Mouse (Mus musculus) kidney, adult 18-20 months (tissue): ENCODE data around the gene Stox2.

Experiments
- DNase-seq: peaks from one replicate; pipeline ENCODE4 v3.0.0; 2021

The Stox2 gene

DNA sequence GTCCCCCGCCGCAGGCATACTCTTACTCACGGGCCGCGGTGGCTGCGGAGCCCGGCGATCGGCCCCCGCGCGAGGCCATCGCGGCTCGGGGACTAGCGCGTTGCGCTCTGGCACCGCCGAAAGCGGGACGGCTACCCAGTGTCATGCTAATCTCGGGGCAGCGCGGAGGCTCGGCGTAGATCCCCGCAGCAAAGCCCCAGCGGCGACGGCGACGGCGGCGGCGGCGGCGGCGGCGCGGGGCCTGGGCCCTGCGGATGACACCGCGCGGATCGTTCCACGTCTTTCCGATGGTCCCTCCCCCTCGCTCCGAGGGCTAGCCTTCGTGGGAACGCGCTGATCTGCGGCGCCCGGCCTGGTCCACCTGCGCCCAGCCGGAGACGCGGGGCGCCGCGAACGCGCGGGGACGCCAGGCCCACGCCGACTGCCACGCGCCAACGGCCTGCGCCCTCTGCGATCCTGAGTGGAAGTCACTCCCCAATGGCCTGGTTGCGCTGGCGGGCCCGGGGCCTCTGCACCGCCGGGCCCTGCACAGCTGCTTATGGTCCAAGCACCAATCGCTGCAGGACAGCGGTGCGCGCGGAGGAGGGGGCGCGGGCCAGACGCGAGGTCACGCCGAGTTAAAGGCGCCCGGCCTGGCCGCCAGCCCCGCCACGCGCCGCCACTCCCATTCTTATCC, 157.2 kb downstream of the Stox2 start:
- peak; percentile 63 for DNase-seq

DNA sequence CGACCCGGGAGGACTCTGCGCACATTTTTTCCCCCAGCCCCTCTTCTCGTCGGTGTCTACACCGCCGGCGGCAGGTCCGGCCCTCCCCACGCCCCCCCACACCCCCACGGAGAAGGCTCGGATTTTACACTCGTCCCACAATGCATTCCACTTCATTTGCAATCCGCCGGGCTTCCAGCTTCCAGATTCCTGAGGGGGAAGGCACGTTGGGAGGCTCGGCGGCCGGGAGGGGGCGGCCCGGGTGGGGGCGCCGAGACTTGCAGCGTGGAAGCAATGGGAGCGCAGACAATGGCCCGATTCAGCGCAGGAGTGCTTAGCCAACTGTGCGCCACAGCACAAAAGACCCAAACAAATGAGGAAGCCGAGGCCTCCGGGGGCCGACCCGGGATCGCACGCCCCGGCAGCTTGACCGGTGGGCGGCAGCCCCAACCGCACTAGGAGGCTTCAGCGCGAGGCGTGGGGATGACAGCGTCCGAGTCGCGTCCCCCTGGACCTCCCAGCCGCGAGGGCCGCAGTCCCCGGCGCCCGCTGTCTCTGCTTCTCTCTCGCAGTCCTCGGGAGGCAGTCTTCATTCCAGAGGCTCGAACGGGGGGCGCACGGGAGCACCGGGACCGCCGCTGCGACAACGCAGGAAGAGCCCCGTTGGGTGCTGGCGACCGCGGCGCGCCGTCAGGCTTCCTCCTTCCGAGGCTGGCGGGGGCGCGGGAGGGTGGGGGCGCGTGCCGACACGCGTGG, 157.9 kb downstream of the Stox2 start:
- peak; percentile 44 for DNase-seq

DNA sequence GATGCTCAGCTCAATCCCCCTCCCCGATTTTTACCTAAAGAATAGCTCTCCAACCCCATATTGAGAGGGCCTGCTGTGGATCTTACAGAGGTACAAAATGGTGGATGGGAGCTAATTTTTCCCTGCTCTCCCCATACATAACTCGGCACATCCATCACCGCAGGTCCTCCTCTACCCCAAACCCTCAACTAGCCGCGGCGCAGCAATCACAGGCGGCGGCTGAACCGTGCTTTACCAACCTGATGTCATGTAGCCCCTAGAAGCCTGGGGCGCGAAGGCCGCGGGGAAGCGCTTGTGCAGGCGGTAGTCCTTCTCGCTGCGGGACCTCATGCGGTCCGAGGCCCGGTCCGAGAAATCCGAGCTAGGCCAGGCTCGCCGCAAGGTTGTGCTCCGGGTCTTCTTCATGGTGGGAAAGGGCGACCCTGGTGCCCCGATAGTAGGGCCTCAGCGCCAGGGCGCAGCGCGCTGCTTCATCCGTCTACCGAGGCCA, 158.5 kb downstream of the Stox2 start:
- DNase-seq, result no peak

DNA sequence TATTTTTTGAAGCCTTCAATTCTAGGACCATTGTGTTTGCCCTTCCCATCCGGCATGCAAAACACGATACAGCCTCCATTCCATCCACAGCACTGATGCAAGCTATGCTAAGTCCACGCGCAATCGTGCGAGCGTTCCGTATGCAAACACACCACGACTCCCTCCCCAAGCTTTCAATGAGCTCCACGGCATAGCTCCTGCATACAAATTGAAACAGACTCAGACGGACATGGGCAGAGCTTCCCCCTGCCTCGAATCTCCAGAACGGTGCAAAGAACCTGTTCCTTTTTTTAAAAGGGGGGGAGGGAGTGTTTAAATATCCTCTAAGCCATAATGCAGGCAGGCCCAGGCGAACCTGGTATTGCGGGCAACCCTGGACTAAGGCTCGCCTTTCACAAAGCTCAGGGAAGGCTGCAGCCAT, 159.0 kb downstream of the Stox2 start:
- no peak for DNase-seq

DNA sequence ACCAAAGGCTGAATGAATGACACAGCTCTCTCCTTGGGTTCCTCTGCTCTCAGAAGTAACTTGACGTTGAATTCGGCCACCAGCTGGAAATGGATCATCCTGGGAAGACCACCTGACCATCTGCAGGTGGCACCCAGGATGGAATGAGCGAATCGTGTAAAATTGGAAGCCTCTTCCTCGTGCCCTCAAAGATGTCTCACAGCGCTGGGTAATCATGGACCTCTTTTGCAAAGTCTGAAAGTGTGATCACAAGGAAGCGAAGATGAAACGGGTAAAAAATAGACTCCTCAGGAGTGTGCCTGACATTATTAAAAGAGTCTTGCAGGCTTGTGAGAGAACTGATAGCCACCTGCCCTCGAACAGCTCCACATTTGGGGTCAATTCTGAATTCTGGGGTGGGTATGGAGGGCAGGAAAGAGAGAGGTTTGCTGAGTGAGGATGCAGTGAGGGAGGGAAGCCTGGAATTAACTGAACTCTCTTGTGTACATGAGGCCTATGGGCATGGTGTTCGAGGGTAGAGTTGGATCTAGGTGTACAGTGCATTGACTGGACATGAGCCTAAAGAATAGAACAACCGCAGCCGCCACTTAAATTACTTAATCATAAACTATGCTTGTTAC, 160.0 kb downstream of the Stox2 start:
- no peak for DNase-seq

DNA sequence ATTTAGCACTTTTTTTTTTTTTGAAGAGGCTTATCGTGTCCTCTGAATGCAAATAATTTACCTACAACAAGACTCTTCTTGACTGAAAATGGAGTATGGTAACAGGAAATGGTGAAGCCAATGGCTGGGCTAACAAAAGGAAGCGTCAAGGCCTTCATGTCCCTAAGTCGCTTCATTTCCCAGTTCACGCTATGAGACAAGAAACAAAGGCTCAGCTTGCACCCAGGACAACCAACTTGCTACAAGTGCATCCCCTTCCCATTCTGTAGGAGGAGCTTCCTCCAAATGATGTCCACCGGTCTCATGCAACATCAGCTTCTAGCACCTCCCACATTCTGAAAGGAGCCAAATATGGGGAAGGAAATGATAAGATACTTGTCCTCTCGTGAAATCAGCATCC, 160.7 kb downstream of the Stox2 start:
- DNase-seq, result no peak

DNA sequence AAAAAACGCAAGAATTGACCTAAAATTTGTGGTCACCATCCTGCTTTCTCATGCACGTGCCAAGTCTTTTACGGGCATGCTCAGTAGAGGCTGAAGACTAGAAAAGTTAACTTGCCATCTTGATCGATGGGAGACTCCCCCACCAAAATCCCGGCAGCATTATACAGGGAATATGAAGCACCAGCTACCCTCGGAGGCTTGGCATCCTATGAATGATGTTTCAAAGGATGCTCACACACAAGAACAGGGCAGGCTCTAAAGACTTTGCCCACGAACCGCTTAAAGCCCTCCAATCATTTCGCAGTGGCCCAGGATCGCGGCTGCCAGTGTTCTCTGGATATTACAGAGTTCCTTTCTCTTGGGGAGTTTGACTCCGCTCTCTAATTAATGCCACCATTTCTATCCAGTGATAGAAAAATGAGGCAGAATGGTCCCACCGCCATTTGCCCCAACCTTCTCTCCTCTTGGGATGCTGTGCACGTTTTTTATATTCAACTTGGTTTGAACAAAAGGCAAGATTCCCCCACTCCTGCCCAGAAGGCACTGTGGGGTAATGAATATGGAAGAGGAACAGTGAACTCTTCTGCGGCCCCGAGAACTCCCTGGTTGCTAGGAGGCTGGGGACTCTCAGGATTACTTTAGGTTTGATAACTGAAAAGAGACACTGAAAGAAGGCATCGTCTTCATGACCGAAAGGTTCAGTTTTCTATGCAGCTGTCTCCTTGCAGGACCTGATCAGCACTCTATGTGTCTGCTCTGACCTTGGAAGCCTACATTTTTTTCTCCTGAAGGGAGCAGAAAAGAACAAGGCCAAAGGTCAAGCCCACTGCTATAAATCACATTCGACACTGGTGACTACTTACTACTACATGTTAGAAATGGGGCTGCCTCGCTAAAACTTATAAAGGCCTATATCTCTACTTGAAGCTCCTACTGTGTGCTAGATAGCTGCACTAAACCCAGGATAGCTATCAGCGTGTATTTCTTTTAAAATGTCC, 161.5 kb downstream of the Stox2 start:
- DNase-seq, result no peak

DNA sequence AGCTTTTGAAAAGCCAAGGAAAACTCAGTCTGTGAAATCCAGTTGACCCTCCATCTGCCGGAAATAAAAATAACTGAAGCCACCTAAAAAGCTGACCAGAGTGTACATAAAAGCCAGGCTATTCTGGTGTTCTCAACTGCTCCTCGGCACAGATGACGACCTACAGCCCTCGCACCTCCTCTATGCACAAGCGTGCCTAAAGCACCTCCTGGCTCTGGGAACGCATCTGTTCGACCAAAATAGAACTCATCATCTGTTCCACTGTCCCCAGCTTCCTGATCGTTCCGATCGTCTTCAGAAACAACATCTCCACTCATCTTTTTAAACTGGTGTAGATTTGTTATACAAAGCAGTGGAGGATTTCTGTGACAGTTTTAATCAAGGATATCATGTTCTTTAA, 166.3 kb downstream of the Stox2 start:
- DNase-seq, result no peak

DNA sequence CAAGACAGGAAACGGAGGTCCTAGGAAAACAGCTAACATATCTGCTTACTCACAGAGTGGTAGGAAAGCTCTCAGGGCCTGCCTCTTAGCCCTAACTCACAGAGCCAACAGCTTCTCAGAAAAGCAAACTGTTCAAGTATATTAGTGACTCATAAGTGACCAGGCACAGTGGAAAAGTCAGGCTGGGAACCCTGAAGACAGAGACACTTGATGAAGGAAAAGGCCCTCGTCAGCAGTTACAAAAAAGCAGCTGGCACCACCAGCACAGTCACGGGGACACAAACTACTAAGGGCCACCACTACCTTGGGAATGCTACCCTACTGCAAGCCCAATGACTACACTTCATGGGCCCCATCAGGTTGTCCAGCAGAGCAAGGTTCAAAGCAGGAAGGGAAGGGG, 168.0 kb downstream of the Stox2 start:
- no peak for DNase-seq

DNA sequence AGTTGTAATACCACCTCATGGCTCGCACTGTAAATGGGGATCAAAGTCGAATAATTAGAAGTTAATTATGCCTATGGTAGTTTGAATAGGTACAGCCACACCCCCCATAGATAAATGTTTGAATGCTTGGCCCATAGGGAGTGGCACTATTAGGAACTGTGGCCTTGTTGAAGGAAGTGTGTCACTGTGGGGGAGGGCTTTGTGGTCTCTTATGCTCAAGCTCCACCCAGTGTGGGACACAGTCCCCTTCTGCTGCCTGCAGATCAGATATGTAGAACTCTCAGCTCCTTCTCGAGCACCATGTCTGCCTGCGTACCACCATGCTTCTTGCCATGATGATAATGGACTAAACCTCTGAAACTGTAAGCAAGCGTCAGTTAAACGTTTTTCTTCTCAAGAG, 177.2 kb downstream of the Stox2 start:
- no peak for DNase-seq

DNA sequence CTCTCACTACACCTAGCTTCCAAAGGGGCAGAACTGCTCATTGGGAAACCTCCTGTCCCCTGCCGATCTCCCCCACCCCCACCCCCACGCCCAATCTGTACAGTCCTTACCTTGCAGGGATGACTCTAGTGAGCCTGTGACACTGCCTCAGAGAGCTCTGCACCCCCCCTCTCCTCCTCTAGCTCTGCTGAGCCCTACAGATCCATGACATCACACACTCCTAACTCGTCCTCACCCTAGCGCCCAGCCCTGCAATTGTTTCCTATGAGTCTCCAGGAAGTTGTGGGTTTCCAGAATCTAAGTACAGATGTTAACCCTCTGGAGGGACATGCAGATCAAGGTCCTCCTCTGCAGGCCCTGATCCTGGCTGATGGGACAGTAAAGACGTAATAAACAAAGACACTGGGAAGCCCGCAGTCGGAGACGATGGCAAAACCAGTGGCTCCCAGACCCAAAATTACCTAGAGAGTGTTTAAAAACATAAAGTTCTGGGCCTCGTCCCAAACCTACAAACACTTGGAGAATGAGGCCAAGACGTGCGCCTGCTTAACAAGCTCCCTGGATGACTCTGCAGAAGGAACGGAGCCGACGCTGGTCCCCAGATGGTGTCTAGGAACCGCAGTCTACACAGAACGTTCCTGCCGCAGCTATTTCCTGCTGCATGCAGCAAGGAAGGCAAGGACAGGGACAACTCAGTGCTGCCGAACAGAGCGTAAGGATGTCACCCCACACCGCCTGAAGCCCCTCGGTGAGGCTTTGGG, 177.9 kb downstream of the Stox2 start:
- no peak for DNase-seq

DNA sequence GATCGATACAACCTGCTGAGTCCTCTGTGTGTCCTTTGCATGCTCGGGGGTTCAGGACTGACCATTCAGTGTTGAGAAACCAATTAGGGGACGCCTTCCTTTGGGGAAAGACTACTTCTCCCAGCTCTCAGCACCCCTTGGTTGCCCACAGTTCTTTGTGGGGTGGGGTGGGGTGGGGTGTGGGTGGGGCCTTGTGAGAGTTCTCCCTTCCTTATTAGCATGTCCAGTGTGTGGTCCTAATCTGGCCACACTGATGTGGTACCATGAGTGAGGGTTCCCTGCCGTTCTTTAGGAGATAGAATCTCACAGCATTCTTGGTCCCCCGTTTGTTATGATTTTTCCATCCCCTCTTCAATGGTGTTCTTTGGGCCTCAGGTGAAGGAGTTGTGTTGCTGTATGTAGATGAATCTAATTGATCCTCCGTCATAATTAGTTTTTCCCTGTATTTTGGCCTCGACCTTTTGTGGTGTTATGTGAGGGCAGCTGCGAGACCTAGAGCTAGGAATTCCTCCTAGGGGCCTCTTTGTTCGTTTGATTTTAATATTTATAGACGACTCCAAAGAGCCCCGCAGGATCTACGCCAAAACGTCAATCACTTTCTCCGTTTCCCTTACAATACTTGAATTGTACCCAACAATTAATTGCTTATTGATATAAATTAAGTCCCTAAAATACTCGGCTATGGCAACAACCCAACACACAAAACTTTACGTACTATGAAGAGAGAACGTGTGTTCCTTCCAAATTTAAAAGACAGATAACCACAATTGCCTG, 182.9 kb downstream of the Stox2 start:
- no peak for DNase-seq

DNA sequence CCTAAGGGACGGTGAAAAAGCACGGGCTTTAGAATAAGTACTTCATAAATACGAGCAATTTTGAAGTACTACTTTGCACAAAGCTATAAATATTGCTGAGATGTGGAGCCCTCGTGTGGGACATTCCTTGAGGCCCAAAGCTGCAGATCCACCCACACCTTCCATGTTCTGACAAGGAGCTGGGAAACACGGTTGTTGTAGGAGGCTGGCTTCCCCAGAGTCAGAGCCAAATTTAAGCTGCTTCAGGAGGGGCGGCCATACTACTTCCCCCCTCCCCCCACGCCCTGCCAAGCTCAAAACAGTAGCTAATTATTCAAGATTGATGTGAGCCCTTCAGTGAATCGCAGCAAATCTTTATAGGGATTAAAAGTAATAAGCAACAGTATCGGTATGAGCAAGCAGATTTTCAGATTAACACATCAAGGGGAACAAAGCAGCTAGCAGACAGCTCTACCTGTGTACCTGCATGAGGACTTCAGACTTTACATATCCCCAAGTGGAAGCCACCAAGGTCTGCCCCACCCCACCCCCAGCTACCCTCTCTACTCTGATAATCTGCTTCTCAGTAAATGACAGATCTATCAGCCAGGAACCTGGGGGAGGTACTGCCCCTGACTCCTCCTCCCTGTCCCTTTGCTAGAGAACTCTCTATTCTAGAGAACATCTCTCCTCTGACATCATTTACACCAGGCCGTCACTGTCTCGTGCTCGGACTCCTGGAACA, 185.2 kb downstream of the Stox2 start:
- no peak for DNase-seq

DNA sequence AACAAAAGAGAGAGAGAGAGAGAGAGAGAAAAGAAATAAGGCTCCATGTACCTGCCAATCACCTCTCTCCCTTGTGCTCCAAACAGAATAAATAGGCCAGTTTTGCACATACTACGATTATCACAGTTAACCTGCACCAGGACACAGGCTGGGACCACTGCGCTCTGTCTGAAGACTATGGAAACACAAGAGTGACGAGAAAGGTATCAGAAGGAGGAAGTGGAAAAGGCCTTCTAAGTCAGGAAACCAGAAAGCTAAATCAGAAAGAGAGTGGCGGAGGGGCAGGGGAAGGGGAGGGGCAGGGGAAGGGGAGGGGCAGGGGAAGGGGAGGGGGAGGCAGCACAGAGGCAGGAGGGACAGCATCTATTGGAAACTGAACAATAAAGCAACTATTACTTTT, 195.3 kb downstream of the Stox2 start:
- DNase-seq, result no peak

DNA sequence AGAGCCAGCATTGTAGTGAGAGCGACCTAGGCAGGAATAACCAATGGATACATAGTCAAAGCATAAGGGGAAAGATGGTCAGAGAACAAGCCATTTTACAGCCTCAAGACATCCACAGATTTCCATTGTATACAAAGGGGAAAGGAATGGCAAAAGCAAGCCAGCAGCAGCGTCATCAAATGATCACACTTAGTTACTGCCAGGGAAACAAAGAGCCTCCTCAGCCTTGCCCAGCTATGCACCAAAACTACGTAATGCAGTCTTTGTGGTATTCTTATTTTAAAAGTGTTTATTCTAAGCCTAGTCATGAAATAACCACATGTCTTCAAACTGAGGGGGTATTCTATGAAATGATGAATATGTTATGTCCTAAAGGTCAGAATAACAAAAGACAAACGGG, 201.0 kb downstream of the Stox2 start:
- DNase-seq, result no peak

DNA sequence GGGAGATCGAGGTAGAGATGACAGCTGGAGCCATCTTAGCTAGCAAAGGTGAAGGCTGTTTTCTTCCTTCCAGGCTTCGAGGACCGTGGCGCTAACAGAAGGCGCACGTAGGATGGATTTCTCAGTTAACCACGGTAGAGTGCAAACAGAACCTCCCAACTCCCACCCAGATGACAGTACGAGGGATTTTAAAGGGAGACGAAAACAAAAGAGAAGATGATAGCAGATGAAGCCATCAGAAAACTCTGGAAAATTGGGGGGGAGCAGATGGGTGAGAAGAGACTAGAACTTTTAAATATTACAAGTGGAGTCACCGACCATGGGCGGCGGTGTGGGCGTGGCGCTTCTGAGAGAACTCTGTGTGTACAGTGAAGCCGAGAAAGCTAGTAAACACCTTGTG, 202.0 kb downstream of the Stox2 start:
- DNase-seq, result no peak

DNA sequence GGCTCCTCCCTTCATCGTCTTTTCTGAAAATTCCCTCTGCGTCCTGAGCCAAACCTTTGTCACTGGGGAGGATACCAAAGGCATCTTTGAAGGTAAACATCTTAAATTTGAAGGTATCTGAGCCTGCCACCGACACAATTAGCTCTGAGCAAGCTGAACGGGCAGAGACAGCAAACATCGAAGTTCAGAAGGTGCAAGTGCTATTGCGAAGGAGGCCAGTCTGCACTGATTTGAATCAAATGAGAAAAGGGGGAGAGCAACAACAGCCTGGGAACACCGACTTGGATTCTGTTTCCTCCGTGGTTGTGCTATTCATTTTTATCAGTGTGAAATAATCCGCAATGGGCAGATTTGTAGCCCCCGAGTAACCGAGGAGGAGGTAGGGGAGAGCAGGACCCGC, 202.5 kb downstream of the Stox2 start:
- DNase-seq, result no peak

DNA sequence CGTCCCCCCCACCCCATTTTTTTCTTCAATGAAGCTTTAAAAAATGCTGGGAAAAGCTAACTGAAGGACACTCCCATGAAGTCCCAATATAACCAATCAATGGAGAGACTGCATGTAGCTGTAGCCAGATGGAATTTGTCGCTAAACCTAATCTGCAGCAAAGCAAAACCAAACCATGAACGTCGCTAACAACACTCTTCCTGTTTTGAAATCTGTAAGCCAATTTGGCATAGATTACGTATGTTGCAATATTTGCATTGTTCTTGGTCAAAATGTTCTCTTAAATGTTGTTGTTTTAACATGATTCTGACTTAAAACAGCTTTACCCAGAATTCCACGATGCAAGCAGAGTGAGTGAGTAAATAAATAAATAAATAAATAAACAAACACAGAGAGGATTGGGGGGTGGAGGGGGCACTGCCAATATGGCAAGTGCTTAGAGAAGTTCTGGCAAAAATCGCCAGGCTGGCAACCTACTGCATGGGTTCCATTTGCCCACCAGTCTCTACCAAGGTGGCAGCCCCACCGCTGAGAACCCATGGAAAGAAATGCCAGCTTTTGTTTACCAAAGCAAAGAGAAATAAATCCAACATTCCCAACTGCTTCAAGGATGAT, 203.0 kb downstream of the Stox2 start:
- no peak for DNase-seq

DNA sequence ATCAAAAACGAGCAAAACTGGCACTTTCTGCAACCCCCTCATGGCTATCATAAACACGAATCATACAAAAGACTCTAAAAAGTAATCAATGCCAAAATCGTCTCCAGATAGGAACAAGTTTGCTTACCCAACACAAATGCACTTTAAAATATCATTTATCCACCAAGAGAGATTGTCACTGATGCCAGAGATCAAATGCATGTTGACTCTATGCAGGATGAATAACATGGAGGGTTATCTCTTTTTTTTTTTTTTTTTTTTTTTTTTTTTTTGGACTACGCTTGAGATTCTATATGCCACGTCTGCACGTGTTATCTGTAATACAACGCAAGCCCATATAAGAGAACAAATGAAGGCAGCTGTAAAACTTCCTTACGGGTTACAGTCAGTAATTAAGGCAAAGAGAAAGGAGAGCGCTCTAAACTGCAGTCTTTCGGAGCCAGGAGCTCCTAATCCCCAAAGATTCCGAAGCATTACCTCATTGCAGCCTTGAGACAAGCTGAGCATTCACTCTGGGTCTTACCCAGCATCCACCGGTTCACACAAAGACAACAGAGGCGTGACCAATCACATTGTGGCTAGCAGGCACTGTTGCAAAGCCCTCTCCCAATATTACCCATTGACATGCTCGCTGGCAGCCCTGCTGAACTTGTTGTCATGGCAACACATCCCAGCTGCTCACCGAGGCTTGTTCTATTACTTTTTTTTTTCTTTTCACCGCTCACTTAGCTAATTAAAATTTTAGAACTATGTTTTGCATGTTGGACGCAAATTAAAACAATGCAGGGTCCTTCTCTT, 203.8 kb downstream of the Stox2 start:
- DNase-seq, result peak; percentile 31
